Mouse (Mus musculus) kidney, adult 2 months (tissue): ENCODE measurements around the gene Id3.
A peak's percentile ranks its signal among the peaks of the same experiment; 100 is the strongest.

Source experiments
- CTCF ChIP-seq: fragments of 200-500 bp; conservative IDR thresholded peaks from 2 replicates; pipeline ENCODE4 v1.5.1; 2011; ENCODE audit warnings: low read depth, mild to moderate bottlenecking, control low read depth, low read length, moderate library complexity, mixed read lengths; ENCODE audit not compliant: insufficient read depth, insufficient read length
- POLR2A ChIP-seq: fragments of 200-500 bp; IDR thresholded peaks from one replicate; pipeline ENCODE4 v1.6.1; 2011; ENCODE audit warnings: low read depth, low read length, control low read depth

- peak; percentile 99 for TF ChIP-seq CTCF
- TF ChIP-seq POLR2A: no peak
Observed at GRCm38 (mm10) chr4:136163448-136163847, 20.2 kb downstream of the Id3 start.
